Mouse (Mus musculus) A20 (cell line): Measurements from ENCODE around the gene Pusl1.

ENCODE experiments used
- DNase-seq: peaks from one replicate; pipeline ENCODE4 v3.0.0-alpha.2; 2011; ENCODE audit warnings: low read depth, low spot score

Pusl1 gene

DNA sequence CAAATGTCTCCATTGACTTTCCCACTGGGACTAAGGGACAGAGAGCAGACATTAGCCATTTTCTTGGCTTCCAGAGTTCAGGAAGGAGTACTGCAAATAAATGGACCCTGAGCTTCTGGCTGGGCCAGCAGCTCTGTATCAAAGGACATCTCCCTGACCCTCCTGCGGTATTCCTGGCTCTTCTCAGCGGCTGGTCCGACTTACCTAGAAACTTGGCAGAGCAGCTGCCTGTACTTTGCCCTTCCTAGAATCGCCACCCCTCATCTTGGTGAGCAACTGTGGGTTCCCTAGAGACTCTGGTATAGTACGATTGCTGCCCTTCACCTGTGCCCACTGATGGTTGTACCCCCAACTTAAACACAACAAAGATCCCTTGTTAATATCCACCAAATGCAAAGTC lies 48.4 kb downstream of the Pusl1 start:
- DNase-seq, result no peak

DNA sequence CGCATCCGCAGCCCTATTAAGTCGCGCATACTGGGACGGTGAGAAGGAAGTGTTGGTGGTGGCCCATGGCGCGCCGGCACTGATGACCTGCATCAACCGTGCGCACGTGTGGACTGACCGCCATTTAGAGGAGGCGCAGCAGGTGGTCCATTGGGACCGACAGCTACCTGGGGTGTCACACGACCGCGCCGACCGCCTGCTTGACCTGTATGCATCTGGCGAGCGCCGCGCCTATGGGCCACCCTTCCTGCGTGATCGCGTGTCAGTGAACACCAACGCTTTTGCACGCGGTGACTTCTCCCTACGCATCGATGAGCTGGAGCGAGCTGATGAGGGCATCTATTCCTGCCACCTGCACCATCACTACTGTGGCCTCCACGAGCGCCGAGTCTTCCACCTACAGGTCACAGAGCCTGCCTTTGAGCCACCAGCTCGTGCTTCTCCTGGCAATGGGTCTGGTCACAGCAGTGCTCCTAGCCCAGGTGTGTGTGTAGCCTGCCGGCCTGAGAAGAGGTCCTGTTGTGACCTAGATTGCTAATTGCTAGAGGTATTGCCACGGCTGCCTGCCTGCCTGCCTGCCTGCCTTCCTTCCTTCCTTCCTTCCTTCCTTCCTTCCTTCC lies 49.8 kb downstream of the Pusl1 start:
- no peak for DNase-seq

GRCm38 (mm10) chr4:155841003-155841454 lies 50.6 kb downstream of the Pusl1 start:
- peak; percentile 97 for DNase-seq

GRCm38 (mm10) chr4:155840076-155841002 lies 51.2 kb downstream of the Pusl1 start:
- no peak for DNase-seq

DNA sequence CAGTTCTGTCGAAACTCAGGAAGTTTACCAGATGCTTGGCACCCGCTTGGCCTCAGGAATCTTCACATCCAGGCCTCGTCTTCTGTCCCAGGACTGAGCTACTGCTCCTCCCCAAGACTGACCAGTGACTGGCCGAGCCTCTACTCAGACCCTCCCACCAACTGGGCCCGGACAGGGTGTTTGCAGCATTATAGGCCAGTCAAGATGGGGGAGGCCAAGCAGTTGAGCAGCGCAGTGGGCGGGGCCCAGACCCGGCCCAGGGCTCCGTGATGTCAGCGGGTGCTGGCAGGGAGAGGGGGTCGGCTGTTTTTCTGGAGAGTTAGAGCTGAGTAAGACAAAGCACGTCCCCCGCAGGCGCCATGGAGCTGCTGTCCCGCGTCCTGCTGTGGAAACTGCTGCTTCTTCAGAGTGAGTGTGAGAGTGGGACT lies 52.1 kb downstream of the Pusl1 start, which contains the start of gene Mxra8:
Gene Mxra8 (plus strand): TSS at position 198 of the 428 bp plus-strand sequence.
- no peak for DNase-seq

DNA sequence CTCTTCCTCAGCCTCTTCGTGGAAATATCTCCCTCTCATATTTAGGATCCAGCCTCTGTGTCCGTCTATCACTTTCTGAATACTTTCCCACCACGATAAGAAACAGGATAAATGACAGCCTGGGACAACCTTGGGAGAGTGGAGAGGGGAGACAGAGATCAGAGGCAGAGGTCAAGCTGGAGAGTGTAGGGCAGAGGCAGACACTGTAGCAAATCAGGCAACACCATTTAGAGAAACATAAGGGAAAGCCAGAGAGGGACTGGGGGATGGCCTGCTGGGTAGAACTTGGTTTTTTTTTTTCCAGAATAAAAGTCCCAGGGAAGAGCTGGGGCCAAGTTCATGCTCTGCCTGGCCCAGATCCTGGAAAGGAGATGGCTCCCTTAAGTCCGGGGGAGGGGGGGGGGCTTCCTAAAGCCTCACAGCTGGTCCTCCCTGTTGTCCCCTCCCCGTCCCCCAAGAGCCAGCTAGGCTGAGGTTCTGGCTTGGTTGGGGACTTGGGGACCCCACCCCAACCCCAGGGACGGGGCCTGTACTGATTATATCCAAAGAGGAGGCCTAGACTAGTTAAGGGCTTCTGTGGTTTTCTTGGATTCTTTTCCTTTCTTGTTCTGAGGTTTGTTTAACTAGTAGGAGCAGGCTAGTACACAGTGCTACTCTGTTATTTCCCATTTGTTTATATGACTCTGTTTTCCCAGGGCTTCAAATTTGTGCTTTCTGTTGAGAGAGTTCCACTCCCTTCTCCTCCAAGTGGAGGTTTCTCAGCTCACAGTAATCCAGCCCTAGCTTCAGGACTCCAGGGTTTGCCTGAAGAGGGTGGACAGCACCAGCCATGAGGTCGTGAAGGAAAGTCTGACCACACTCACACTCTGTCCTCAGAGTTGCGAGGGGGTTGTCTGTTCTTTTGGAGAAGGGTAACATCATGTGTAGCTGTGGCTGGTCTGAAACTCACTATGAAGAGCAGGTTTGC lies 53.1 kb downstream of the Pusl1 start:
- no peak for DNase-seq
